Mouse (Mus musculus) spleen, adult 2 months (tissue): ENCODE data around the gene Kctd8. TPM values are rescaled to one million over a fixed set of nuclear protein-coding genes. Genes with fewer than 3 reads are reported as not detected.
"Not testable (repeated sequence)": the region's sequence is repeated elsewhere in the genome, so short reads cannot be mapped to it uniquely, and the experiment has no call there.

Experiments
- DNase-seq, 2 experiments: peaks; one replicate each; pipeline versions ENCODE4 v3.0.0 to v3.0.0-alpha.2; 2012 to 2021; ENCODE audit warnings: low spot score in 2 of 2, low read depth in 1 of 2
- H3K27ac ChIP-seq: fragments of 200-500 bp; 2 replicates; pipeline ENCODE4 v1.5.1; 2012; ENCODE audit warnings: low read length, inconsistent platforms; ENCODE audit not compliant: insufficient read depth
- H3K27me3 ChIP-seq: fragments of 200-500 bp; 2 replicates; pipeline ENCODE4 v1.6.1; 2012; ENCODE audit warnings: mild to moderate bottlenecking, moderate library complexity, low read length, inconsistent platforms; ENCODE audit not compliant: control insufficient read depth, insufficient read depth
- H3K36me3 ChIP-seq: fragments of 200-500 bp; 2 replicates; pipeline ENCODE4 v1.6.1; 2012; ENCODE audit warnings: mild to moderate bottlenecking, low read length, inconsistent platforms; ENCODE audit not compliant: control insufficient read depth, insufficient read depth
- H3K4me1 ChIP-seq: fragments of 200-500 bp; 2 replicates; pipeline ENCODE4 v1.6.1; 2011; ENCODE audit warnings: inconsistent platforms; ENCODE audit not compliant: control insufficient read depth, insufficient read depth, insufficient read length
- H3K4me3 ChIP-seq: fragments of 200-500 bp; 2 replicates; pipeline ENCODE4 v1.5.1; 2011; ENCODE audit warnings: mild to moderate bottlenecking, inconsistent platforms; ENCODE audit not compliant: insufficient read depth, insufficient read length; ENCODE audit errors: extremely low read depth
- CTCF ChIP-seq: fragments of 200-500 bp; IDR thresholded peaks from 2 replicates; pipeline ENCODE4 v1.5.1; 2011; ENCODE audit warnings: mild to moderate bottlenecking, inconsistent platforms; ENCODE audit not compliant: insufficient read depth, insufficient read length, insufficient replicate concordance; ENCODE audit errors: extremely low read depth
- POLR2A ChIP-seq: fragments of 200-500 bp; IDR thresholded peaks from 2 replicates; pipeline ENCODE4 v1.6.1; 2011; ENCODE audit warnings: low read depth, low read length, inconsistent platforms
- WGBS: fragments of 180-500 bp; shearing (Covaris S2); methylation state at CpG from one replicate; pipeline ENCODE4 v1.1.7; 2018; 5-methylcytosine and 5-hydroxymethylcytosine counted together
- polyA plus RNA-seq: library from polyadenylated mRNA; depleted of rRNA; stranded (reverse); fragments of >200 nt; gene quantifications from 2 replicates; pipeline ENCODE4 v1.2.3, GENCODE M21; 2012

Kctd8 gene
- polyA plus RNA-seq, 1 experiment = not detected

- no peak for TF ChIP-seq POLR2A
- no peak for TF ChIP-seq CTCF
- no peaks in the 10 kb centered on the region for H3K27me3 ChIP-seq
- 53% methylated on average over 1 of the region's 1 CpGs for WGBS
- DNase-seq = no peak
- H3K36me3 ChIP-seq = no peaks in the 10 kb centered on the region
- H3K4me1 ChIP-seq = no peaks in the 10 kb centered on the region
- no peak overlapping the region for H3K4me3 ChIP-seq
- no peak overlapping the region for H3K27ac ChIP-seq
These were observed 99.5 kb downstream of the Kctd8 start for GRCm38 (mm10) chr5:69241931-69242330.

GRCm38 (mm10) chr5:69233560-69233959, 107.9 kb downstream of the Kctd8 start:
- Histone ChIP-seq H3K4me1 (no peaks in the 10 kb centered on the region), H3K27ac (no peak overlapping the region), H3K4me3 (no peak overlapping the region), H3K36me3 (no peaks in the 10 kb centered on the region), H3K27me3 (no peaks in the 10 kb centered on the region)
- no peak for DNase-seq
- 70% methylated on average over 4 of the region's 4 CpGs for WGBS
- TF ChIP-seq CTCF = no peak
- no peak for TF ChIP-seq POLR2A

GRCm38 (mm10) chr5:69231649-69232048, 109.8 kb downstream of the Kctd8 start:
- H3K4me1 ChIP-seq, H3K4me3 ChIP-seq, H3K27ac ChIP-seq, H3K27me3 ChIP-seq, DNase-seq, H3K36me3 ChIP-seq: not testable (repeated sequence)
- WGBS = 89% methylated on average over 1 of the region's 1 CpGs

GRCm38 (mm10) chr5:69227147-69227546, 114.3 kb downstream of the Kctd8 start:
- H3K27ac ChIP-seq = no peak overlapping the region
- H3K4me1 ChIP-seq = no peaks in the 10 kb centered on the region
- DNase-seq = no peak
- no peaks in the 10 kb centered on the region for H3K36me3 ChIP-seq
- WGBS = 92% methylated on average over 2 of the region's 2 CpGs
- H3K27me3 ChIP-seq = no peaks in the 10 kb centered on the region
- no peak overlapping the region for H3K4me3 ChIP-seq
- TF ChIP-seq CTCF (no peak), POLR2A (no peak)

GRCm38 (mm10) chr5:69222608-69223007, 118.9 kb downstream of the Kctd8 start:
- no peak overlapping the region for H3K27ac ChIP-seq
- no peaks in the 10 kb centered on the region for H3K27me3 ChIP-seq
- no peak overlapping the region for H3K4me3 ChIP-seq
- no peaks in the 10 kb centered on the region for H3K36me3 ChIP-seq
- no peaks in the 10 kb centered on the region for H3K4me1 ChIP-seq
- no peak for TF ChIP-seq CTCF
- TF ChIP-seq POLR2A = no peak
- WGBS = 87% methylated on average over 1 of the region's 1 CpGs
- no peak for DNase-seq

GRCm38 (mm10) chr5:69215216-69215615, 126.3 kb downstream of the Kctd8 start:
- Histone ChIP-seq H3K36me3 (no peaks in the 10 kb centered on the region), H3K27ac (no peak overlapping the region), H3K4me1 (no peaks in the 10 kb centered on the region), H3K4me3 (no peak overlapping the region), H3K27me3 (no peaks in the 10 kb centered on the region)
- 66% methylated on average over 3 of the region's 3 CpGs for WGBS
- TF ChIP-seq CTCF (no peak), POLR2A (no peak)
- no peak for DNase-seq

- H3K27me3 ChIP-seq = no peaks in the 10 kb centered on the region
- no peak overlapping the region for H3K4me3 ChIP-seq
- no peaks in the 10 kb centered on the region for H3K36me3 ChIP-seq
- DNase-seq = no peak
- no peaks in the 10 kb centered on the region for H3K4me1 ChIP-seq
- TF ChIP-seq POLR2A = no peak
- H3K27ac ChIP-seq = no peak overlapping the region
These were observed 132.1 kb downstream of the Kctd8 start for GRCm38 (mm10) chr5:69209401-69209800.
